Mouse (Mus musculus) liver, adult 2 months (tissue): ENCODE results near the gene Ttll5. TPM values are rescaled to one million over a fixed set of nuclear protein-coding genes. Genes with fewer than 3 reads are reported as not detected.

ENCODE experiments used
- DNase-seq: peaks from one replicate; pipeline ENCODE4 v3.0.0-alpha.2; 2011; ENCODE audit warnings: low read depth, low spot score; ENCODE audit errors: extremely low read depth
- H3K27ac ChIP-seq: fragments of 200-500 bp; replicated peaks from 2 replicates; pipeline ENCODE4 v1.5.1; 2012; ENCODE audit warnings: low read depth, mild to moderate bottlenecking, control low read depth, inconsistent platforms, low read length; ENCODE audit not compliant: insufficient read depth
- H3K27me3 ChIP-seq: fragments of 200-500 bp; 2 replicates; pipeline ENCODE4 v1.6.1; 2012; ENCODE audit warnings: mild to moderate bottlenecking, moderate library complexity, low read length, inconsistent platforms; ENCODE audit not compliant: control insufficient read depth, insufficient read depth
- H3K36me3 ChIP-seq: fragments of 200-500 bp; 2 replicates; pipeline ENCODE4 v1.6.1; 2012; ENCODE audit warnings: low read length, inconsistent platforms; ENCODE audit not compliant: control insufficient read depth, insufficient read depth
- H3K4me1 ChIP-seq: fragments of 200-500 bp; 2 replicates; pipeline ENCODE4 v1.6.1; 2011; ENCODE audit warnings: low read length; ENCODE audit not compliant: control insufficient read depth, insufficient read depth
- H3K4me3 ChIP-seq: fragments of 200-500 bp; 2 replicates; pipeline ENCODE4 v1.5.1; 2011; ENCODE audit warnings: low read depth, mild to moderate bottlenecking, control low read depth, low read length, moderate library complexity; ENCODE audit not compliant: insufficient read depth
- H3K79me2 ChIP-seq: fragments of 200-500 bp; 2 replicates; pipeline ENCODE4 v1.6.1; 2012; ENCODE audit warnings: inconsistent platforms, mild to moderate bottlenecking, low read length, moderate library complexity; ENCODE audit not compliant: control insufficient read depth, insufficient read depth
- H3K9ac ChIP-seq: fragments of 200-500 bp; 2 replicates; pipeline ENCODE4 v1.6.1; 2012; ENCODE audit warnings: low read depth, mild to moderate bottlenecking, control low read depth, inconsistent platforms, low read length
- CTCF ChIP-seq: fragments of 200-500 bp; IDR thresholded peaks from 2 replicates; pipeline ENCODE4 v1.5.1; 2011; ENCODE audit warnings: low read depth, low read length, control low read depth
- POLR2A ChIP-seq: fragments of 200-500 bp; IDR thresholded peaks from 2 replicates; pipeline ENCODE4 v1.6.1; 2011; ENCODE audit warnings: low read length, control low read depth; ENCODE audit not compliant: insufficient read depth; ENCODE audit errors: extremely low read depth
- WGBS: fragments of 180-500 bp; shearing (Covaris S2); methylation state at CpG from one replicate; pipeline ENCODE4 v1.1.7; 2018; 5-methylcytosine and 5-hydroxymethylcytosine counted together
- polyA plus RNA-seq: library from polyadenylated mRNA; depleted of rRNA; stranded (reverse); fragments of >200 nt; gene quantifications from 2 replicates; pipeline ENCODE4 v1.2.3, GENCODE M21; 2012
- total RNA-seq: library from RNA; depleted of rRNA; stranded (reverse); fragments of >200 nt; gene quantifications from 2 replicates; pipeline ENCODE4 v1.2.3, GENCODE M21; 2014

Gene Ttll5
- total and polyA plus RNA-seq, 2 experiments = 7.6 to 13.1 TPM

- Histone ChIP-seq H3K79me2 (no peaks in the 10 kb centered on the region), H3K4me1 (no peaks in the 10 kb centered on the region), H3K27ac (no peak overlapping the region), H3K36me3 (no peaks in the 10 kb centered on the region), H3K9ac (no peak overlapping the region), H3K4me3 (no peak overlapping the region), H3K27me3 (no peaks in the 10 kb centered on the region)
- WGBS = 73% methylated on average over 4 of the region's 4 CpGs
- TF ChIP-seq POLR2A = no peak
- TF ChIP-seq CTCF = peak; percentile 44; the same call in 1 of the 2 replicates
- peak; percentile 9 for DNase-seq
Observed at GRCm38 (mm10) chr12:86024426-86024825, 200.0 kb downstream of the Ttll5 start.

GRCm38 (mm10) chr12:86025480-86025879, 201.0 kb downstream of the Ttll5 start:
- H3K9ac ChIP-seq = no peak overlapping the region
- H3K27me3 ChIP-seq = no peaks in the 10 kb centered on the region
- no peaks in the 10 kb centered on the region for H3K36me3 ChIP-seq
- H3K79me2 ChIP-seq = no peaks in the 10 kb centered on the region
- no peak for TF ChIP-seq CTCF
- TF ChIP-seq POLR2A = no peak
- no peak for DNase-seq
- H3K4me1 ChIP-seq = no peaks in the 10 kb centered on the region
- H3K27ac ChIP-seq = no peak overlapping the region
- 86% methylated on average over 6 of the region's 6 CpGs for WGBS
- H3K4me3 ChIP-seq = no peak overlapping the region

GRCm38 (mm10) chr12:86027000-86027399, 202.5 kb downstream of the Ttll5 start:
- WGBS = 89% methylated on average over 5 of the region's 5 CpGs
- Histone ChIP-seq H3K4me1 (no peaks in the 10 kb centered on the region), H3K27me3 (no peaks in the 10 kb centered on the region), H3K79me2 (no peaks in the 10 kb centered on the region), H3K9ac (no peak overlapping the region), H3K27ac (no peak overlapping the region), H3K36me3 (no peaks in the 10 kb centered on the region), H3K4me3 (no peak overlapping the region)
- no peak for DNase-seq
- no peak for TF ChIP-seq CTCF
- TF ChIP-seq POLR2A = no peak

GRCm38 (mm10) chr12:86027747-86028146, 203.3 kb downstream of the Ttll5 start:
- Histone ChIP-seq H3K79me2 (no peaks in the 10 kb centered on the region), H3K27me3 (no peaks in the 10 kb centered on the region), H3K4me3 (no peak overlapping the region), H3K9ac (no peak overlapping the region), H3K4me1 (no peaks in the 10 kb centered on the region), H3K36me3 (no peaks in the 10 kb centered on the region), H3K27ac (no peak overlapping the region)
- WGBS = 90% methylated on average over 1 of the region's 1 CpGs
- no peak for DNase-seq
- no peak for TF ChIP-seq POLR2A
- no peak for TF ChIP-seq CTCF

GRCm38 (mm10) chr12:86030932-86031331, 206.5 kb downstream of the Ttll5 start:
- WGBS = 94% methylated on average over 5 of the region's 5 CpGs
- no peak overlapping the region for H3K27ac ChIP-seq
- no peaks in the 10 kb centered on the region for H3K36me3 ChIP-seq
- H3K79me2 ChIP-seq = no peaks in the 10 kb centered on the region
- H3K9ac ChIP-seq = no peak overlapping the region
- no peak for TF ChIP-seq POLR2A
- TF ChIP-seq CTCF = no peak
- H3K4me3 ChIP-seq = no peak overlapping the region
- no peaks in the 10 kb centered on the region for H3K4me1 ChIP-seq
- no peaks in the 10 kb centered on the region for H3K27me3 ChIP-seq
- no peak for DNase-seq

GRCm38 (mm10) chr12:86035586-86035985, 211.1 kb downstream of the Ttll5 start:
- TF ChIP-seq CTCF = no peak
- TF ChIP-seq POLR2A = no peak
- Histone ChIP-seq H3K4me1 (no peaks in the 10 kb centered on the region), H3K27me3 (no peaks in the 10 kb centered on the region), H3K36me3 (no peaks in the 10 kb centered on the region), H3K4me3 (no peak overlapping the region), H3K9ac (no peak overlapping the region), H3K79me2 (no peaks in the 10 kb centered on the region), H3K27ac (no peak overlapping the region)
- DNase-seq = no peak
